18 mouse cellular contexts compared by ENCODE assay signal in the genomic region with DNA sequence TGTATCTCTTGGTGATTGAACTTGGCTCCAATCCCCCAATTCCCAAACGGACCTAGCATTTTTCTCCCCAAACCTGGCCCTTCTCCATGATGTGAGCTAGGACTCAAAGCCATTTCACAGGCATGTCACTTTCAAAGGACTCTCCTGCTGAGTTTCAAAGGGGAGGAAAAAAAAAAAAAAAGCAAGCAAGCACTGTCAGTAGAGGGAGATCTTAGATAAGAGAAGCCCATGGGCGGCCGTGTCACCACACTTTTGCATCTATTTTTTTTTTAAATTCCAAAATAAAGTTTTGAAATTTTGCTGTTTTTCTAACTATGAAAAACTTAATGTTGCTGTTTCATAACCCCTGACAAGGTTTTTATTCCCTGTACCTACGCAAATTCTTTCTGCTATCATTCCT. TPM values are rescaled to one million over a fixed set of nuclear protein-coding genes. Genes with fewer than 3 reads are reported as not detected.
A peak's percentile ranks its signal among the peaks of the same experiment; 100 is the strongest.
DNase-seq lines count a peak whose midpoint lies in the region; TF ChIP-seq lines count a peak whose summit lies in the region.
"Had no signal": no experiment of that assay in that cellular context is flagged by ENCODE, and none has a peak within 500 bp of the region (broad histone marks: within the 10 kb centered on the region; RNA-seq: fewer than 3 reads in every experiment).

No protein-coding gene starts in this region.

- peak; percentile 76 for TF ChIP-seq CTCF in layer of hippocampus, adult 2 months (conservative IDR thresholded peaks at IDR 0.05)

- H3K4me3 ChIP-seq in layer of hippocampus, adult 2 months: no peak overlapping the region
- H3K4me3 ChIP-seq: embryonic facial prominence, embryonic 15.5 days; hindbrain, embryonic 10.5 days had no signal

- peak; percentile 15 to 33 for DNase-seq in cerebellum, postnatal 10 days
- no peak for DNase-seq in cerebellum, postnatal 36 days
- peak in 1 of 2 experiments; percentile 16 for DNase-seq in layer of hippocampus, adult 2 months (ENCODE audit: low spot score in 2 of 2)
- DNase-seq in layer of hippocampus, adult 8-10 months (ENCODE audit: low spot score in 2 of 2): no peak
- DNase-seq in right cerebral cortex, postnatal 14 days: peak; percentile 28
- DNase-seq in right cerebral cortex, postnatal 36 days (ENCODE audit: low spot score in 2 of 2): no peak
- DNase-seq in c-Kit-positive CD71-positive TER-119-positive erythroid progenitor cells, embryonic 14.5 days (ENCODE audit: low spot score): no peak
- no peak for DNase-seq in kidney, postnatal 10 days
- DNase-seq: cerebellum, adult 9-11 months; gastrocnemius, postnatal 25 days; kidney, adult 18-20 months; kidney, postnatal 25 days; layer of hippocampus, adult 9-11 months; lung, adult 18-20 months; lung, postnatal 36 days; thymus, postnatal 14 days had no signal

- no peak overlapping the region for H3K27ac ChIP-seq in layer of hippocampus, adult 2 months
- H3K27ac ChIP-seq: embryonic facial prominence, embryonic 15.5 days; hindbrain, embryonic 10.5 days had no signal

RNA-seq across cellular contexts. Expression of a gene that starts 33.0 kb away (rescaled TPM):
- 10 to 100 TPM; 50.5 to 52.3 TPM for total RNA-seq in layer of hippocampus, adult 2 months (2021)
- total RNA-seq in layer of hippocampus, adult 8-10 months (2022): 10 to 100 TPM; 46.8 to 64.1 (median 51.2) TPM

Comparison
In these comparisons a context has a peak if more than half of its experiments do, and no peak if none do; other contexts are left out.
1. DNase-seq: peak in cerebellum, postnatal 10 days (2 of 2) and right cerebral cortex, postnatal 14 days (single experiment); none in cerebellum, postnatal 36 days (0 of 2), layer of hippocampus, adult 8-10 months (0 of 2), right cerebral cortex, postnatal 36 days (0 of 2), c-Kit-positive CD71-positive TER-119-positive erythroid progenitor cells, embryonic 14.5 days (single experiment) and kidney, postnatal 10 days (single experiment).